Mouse (Mus musculus) cortical plate, adult 2 months (tissue): ENCODE data around the gene Nrg4.

Experiments
- CTCF ChIP-seq: fragments of 200-500 bp; IDR thresholded peaks from 2 replicates; pipeline ENCODE4 v1.5.1; 2011; ENCODE audit warnings: mild to moderate bottlenecking, control low read depth, low read length; ENCODE audit not compliant: insufficient read depth; ENCODE audit errors: extremely low read depth
- POLR2A ChIP-seq: fragments of 200-500 bp; IDR thresholded peaks from 2 replicates; pipeline ENCODE4 v1.6.1; 2011; ENCODE audit warnings: mild to moderate bottlenecking, low read length, control low read depth; ENCODE audit not compliant: insufficient read depth; ENCODE audit errors: extremely low read depth

DNA sequence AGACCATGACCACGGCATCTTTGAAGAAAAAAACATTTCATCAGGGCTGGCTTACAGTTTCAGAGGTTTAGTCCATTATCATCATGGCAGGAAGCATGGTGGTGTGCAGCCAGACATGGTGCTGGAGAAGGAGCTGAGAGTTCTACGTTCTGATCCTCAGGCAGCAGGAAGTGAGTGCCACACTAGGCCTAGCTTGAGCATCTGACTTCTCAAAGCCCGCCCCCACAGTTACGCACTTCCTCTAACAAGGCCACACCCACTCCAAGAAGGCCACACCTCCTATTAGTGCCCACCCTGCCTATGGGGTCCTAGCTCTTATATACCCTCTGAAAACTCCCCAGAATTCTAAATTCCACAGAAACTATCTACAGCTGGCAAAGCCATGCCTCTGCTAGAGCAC is 34.7 kb downstream of the Nrg4 start:
- no peak for TF ChIP-seq CTCF
- TF ChIP-seq POLR2A: no peak
